Mouse (Mus musculus) stomach, postnatal 0 days (tissue): ENCODE data around the gene Cinp.

Experiments
- CTCF ChIP-seq: IDR thresholded peaks from 2 replicates; pipeline ENCODE4 v1.5.1; 2016; ENCODE audit warnings: antibody characterized with exemption, low read depth, mild to moderate bottlenecking, moderate library complexity
- EP300 ChIP-seq: optimal IDR thresholded peaks from 2 replicates; pipeline ENCODE3; 2016; ENCODE audit warnings: antibody characterized with exemption

GRCm38 (mm10) chr12:110865571-110865970 lies 23.4 kb downstream of the Cinp start:
- TF ChIP-seq CTCF (no peak), EP300 (no peak)
